Mouse (Mus musculus) retina, postnatal 7 days (tissue): ENCODE results near the gene Gm20388.

ENCODE experiments used
- DNase-seq: peaks from one replicate; pipeline ENCODE4 v3.0.0-alpha.2; 2012; ENCODE audit warnings: low read depth, low spot score

Gene Gm20388

GRCm38 (mm10) chr8:122142428-122142827 is 2231.8 kb downstream of the Gm20388 start:
- DNase-seq: no peak

DNA sequence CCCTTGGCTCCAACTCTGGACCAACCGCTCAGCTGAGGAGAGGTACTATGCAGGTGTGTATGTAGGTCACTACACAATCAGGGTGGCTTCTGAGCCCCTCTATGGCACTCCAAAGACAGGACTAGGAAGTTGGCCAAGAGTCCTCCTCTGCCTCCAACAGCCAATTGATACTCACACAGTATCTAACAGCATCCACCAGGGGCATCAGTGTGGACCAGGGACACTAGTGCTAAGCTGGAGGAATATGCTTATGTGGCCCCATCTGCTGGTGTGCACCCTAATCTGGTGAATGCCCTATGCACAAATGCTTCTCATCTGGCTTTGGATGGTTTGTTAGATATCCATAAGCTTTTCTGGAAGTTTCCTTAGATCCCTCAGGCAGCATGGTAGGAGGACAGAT is 2232.6 kb downstream of the Gm20388 start:
- no peak for DNase-seq

DNA sequence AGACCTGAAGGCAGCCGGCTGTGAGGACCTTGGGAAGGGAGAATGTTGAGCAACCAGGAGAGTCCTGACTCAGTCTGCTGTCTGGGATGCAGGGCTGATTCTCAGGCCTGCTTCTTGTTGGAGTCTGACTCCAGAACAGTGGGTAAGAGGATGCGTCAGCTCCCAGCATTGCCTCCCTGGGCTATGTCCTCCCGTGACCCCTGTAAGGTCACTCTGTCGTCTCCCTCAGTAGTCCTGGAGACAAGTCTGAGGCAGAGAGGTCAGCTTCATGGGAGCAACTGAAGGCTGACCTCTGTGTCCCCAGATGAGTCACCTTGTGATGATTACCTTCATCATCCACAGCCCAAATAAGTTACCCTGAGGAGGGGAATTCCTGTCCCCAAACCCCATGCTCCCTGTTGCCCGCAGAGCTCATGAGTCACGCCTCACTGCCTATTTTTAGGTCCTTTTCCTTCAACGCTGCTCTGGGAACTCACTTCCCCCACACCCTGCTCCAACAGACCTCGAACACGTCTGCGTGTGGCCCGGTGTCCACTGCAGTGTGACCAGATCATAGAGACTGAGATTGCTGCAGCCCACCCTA is 2234.2 kb downstream of the Gm20388 start:
- DNase-seq: no peak

DNA sequence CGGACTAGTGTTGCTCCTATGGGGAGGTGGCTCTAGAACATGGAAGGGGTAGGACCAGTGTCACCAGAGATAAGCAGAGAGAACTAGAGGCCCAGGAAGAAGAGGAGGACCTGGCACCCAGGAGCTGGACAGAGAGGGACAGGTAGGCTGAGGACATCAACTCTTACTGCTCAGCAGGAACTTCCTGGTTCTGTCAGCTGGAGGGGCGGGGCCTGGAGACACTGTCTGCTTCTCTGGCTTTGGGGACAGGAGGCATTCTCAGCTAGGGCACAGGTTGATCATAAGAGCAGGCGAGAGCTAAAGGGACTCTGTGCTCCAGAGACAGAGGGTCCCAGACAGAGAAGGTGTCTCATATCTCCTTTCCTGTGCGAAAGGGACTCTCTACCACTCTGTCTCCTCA is 2238.4 kb downstream of the Gm20388 start:
- no peak for DNase-seq

- no peak for DNase-seq
These were observed 2239.0 kb downstream of the Gm20388 start for GRCm38 (mm10) chr8:122149606-122150005.

DNA sequence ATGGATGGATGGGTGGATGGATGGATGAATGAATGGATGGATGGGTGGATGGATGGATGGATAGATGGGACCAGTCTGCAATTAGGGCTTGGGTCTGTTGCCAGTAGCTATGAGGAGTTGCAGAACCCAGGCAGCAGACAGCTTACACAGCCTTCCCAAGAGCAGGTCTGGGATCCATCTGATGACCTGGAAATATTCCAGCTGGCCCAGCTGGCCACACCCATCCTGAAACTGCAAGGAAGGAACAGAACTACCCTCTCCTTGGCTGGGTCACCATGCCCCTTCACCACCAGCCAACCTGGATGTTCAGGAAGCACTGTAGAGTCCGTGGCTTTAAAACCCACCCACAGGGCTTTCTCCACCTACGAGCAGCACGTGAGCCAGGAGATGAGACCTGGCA is 2240.9 kb downstream of the Gm20388 start:
- no peak for DNase-seq

DNA sequence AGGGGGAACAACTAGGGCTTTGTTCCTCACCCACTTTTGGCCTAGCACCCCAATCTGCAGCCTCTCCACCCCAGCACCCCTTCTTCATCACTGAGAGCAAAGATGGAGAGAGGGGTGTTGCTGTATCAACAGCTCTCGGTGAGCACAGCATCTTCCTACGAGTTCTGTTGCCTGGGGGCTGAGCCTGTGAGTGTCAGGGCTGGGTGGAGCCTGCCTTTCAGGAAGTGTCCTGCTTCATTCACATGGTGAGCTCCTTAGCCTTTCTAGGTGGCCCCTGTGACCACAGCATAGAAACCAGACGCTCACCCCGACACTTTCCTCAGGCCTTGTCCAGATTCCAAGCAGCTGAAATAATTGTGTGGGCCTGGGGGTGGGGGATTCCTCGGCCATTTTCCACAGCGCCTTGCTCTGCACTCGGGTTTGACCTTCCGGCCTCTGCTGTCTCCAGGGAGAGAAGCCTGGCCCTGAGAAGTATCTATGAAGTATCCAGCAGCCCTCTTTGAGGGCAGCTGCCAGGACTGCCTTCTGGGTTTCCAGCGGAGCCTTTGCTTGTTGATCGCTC is 2244.5 kb downstream of the Gm20388 start:
- DNase-seq: no peak

DNA sequence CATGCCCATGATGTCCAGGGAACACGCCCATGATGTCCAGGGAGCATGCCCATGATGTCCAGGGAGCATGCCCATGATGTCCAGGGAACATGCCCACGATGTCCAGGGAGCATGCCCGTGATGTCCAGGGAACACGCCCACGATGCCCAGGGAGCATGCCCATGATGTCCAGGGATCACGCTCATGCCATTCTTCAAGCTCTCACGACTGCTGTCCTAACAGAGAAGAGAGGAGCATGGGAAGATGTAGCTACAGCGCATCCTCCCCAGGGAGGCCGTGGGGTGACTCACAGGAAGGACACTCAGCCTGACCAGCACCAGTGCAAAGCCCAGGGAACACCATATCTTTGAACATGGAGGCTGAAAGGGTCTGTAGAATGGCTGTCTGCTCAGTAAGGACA is 2245.3 kb downstream of the Gm20388 start:
- DNase-seq: no peak

- DNase-seq: no peak
These were observed 2247.0 kb downstream of the Gm20388 start for GRCm38 (mm10) chr8:122157689-122158088.

GRCm38 (mm10) chr8:122160165-122160564 is 2249.5 kb downstream of the Gm20388 start:
- no peak for DNase-seq

DNA sequence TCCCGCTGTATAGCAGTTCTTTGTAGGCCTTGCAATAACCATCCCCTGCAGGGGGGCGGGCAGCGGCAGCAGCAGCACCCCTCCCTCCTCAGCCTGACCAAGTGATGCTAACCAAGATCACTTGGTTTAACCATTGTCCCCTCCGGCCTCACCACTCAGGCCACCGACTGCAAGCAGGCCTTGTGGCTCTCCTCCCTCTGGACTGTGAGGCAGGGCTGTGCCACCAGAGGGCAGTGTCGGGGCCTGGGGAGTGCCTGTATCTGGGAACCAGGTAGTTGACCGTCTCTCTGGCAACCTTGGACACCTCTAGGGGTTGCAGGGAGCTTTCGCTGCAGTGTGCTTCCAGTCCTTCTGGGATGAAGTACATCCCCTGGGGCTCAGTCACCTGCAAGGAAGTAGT is 2252.4 kb downstream of the Gm20388 start:
- peak; percentile 41 for DNase-seq

DNA sequence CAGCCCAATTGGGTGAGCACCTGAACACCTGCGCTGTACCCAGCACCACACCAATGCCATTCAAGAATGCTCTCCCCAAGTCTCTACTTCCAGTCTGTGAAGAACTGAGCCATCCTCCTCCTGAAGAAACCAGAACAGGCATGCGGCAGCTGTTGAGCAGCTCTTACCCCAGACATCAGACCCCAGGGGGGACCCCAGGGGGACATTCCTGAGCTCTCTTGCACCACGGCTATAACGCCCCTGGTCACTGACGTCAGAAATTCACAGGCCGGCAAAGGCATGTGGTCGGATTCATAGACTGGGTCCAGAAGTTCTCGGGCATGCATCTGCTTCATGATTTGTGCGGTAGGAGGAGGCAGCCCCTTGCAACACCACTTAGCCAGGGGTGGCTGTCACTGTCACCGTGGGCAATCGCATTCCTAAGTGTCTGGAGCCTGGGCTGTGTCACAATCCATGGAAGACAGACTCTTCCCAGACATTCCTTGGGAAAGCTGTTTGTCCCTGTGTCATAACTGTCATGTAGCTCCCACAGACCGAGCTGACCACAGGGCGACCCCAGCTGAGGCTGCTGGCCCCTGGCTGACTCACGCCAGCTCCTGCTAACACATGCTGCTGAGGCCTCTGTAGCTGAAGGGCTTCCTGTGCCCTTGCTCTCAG is 2256.7 kb downstream of the Gm20388 start:
- no peak for DNase-seq

DNA sequence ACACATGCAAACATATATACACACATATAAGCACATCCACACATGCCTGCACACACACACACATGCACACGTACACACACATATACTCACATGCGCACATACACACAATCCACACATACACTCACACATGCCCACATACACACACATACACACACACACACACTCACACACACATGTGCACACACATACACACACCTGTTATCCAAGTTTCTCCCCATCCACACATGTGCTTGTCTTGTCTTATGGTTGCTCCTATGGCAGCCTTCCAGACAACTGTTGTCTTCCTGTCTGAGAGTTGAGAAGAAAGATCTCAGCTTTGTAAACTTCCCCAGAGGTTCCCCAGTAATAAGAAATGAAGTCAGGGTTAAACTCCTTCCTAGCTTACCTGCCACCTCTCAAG is 2258.8 kb downstream of the Gm20388 start:
- DNase-seq: no peak

DNA sequence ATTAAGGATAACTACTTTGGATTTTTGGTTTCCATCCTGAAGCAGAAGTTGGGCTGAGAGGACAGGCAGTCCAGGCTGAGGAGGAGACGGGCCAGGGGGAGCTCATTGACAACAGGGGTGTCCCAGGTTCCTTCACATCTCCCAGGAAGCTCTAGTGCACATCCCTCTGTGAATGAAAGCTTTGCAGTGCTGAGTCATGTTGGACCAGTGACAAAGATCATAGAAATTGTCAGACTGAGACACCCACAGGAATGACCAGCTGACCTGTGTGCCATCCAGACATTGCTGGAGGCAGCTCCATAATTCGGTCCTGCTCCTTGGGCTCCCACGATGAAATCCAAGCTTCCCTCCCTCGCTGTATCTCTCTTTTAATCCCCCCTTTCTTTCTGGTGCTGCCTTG is 2261.2 kb downstream of the Gm20388 start:
- DNase-seq: no peak

DNA sequence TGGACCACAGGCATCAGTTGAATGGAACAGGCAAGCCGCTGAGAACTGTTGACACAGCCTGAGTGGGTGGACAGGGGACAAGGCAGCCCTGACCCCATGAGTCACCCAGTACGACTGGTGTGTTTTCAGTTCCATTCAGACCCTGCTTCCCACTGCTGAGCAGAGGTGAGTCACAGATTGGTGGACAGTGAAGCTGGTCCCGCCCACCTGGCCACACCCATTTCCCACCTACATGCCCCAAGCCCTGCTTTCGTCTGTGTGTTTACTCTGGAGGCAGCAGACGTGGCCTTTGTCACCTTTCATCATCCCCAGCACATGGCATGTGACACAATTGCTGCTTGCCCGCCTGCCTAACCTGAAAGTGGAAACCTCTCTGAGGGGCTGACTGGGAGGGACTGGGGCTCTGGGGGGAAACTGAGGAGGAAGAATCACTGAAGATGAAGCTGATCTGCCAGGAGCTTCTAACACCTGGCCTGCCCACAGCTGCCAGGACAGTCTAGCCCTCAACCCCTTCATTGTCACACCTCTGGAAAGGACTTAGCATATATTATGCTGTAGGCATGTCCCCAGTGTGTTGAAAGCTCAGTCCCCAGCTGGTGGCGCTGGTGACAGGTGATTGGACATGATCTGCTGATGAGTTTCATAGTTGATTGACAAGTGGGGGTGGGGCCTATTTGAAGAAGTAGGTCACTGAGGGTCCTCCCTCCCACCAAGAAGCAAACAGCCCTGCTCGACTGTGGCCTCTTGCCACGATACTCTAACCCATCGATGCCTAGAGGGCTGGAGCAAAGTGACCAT is 2263.7 kb downstream of the Gm20388 start:
- peak; percentile 6 for DNase-seq

DNA sequence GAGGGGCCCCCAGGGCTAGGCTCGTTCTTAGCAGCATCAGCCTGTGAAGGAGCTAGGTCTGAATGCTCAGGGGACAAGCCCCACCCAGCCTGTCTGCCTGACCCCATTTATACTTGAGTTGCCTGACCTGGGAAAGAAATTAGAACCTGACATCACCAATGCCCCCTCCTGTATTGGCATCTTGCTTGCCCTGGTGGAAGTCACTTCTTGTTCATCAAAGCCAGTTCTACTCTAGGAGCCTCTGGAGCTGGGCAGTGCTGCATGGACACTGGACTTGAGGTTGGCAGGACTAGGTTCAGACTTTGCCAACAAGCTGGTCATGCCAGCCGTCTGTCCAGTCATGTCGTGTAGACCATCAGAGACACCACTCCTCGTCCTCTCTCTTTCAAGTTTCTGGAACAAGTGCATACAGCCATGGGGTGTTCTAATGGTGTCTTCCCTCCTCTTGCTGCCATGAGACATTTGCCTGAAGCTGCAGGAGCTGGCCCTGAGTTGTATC is 2267.8 kb downstream of the Gm20388 start:
- no peak for DNase-seq

GRCm38 (mm10) chr8:122179354-122179753 is 2268.7 kb downstream of the Gm20388 start:
- no peak for DNase-seq

GRCm38 (mm10) chr8:122180116-122180515 is 2269.5 kb downstream of the Gm20388 start:
- no peak for DNase-seq

GRCm38 (mm10) chr8:122181414-122181813 is 2270.8 kb downstream of the Gm20388 start:
- DNase-seq: no peak

DNA sequence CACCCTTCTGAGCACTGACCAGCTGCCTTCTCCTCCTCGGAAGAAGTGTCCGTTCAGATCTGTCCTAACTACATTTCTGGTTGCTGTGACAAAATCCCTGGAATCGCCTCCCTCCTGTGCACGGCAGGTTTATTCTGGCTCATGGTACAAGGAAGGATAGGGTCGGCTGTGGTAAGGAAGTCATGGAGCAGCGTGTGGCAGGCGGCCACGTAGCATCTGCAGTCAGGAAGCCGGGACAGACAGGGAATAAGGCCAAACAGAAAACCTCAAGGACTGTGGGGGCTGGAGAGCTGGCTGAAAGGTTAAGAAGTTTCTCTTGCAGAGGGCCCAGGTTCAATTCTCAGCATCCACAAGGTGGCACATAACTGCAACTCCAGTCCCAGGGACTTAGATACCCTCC is 2271.3 kb downstream of the Gm20388 start:
- DNase-seq: no peak

GRCm38 (mm10) chr8:122186363-122186974 is 2275.8 kb downstream of the Gm20388 start:
- DNase-seq: no peak

- DNase-seq: no peak
These were observed 2276.6 kb downstream of the Gm20388 start for GRCm38 (mm10) chr8:122187271-122187670.
